Mouse (Mus musculus) liver, embryonic 14.5 days (tissue): ENCODE measurements around the gene Slx4ip. TPM values are rescaled to one million over a fixed set of nuclear protein-coding genes. Genes with fewer than 3 reads are reported as not detected.

Source experiments
- ATAC-seq: fragments of 200-750 bp; cut with Nextera tagmentation; 2 replicates; pipeline ENCODE4 v1.8.0; 2017; ENCODE audit warnings: moderate number of reproducible peaks, mild to moderate bottlenecking, moderate library complexity; ENCODE audit not compliant: insufficient read depth
- DNase-seq, 3 experiments: peaks; one replicate each; pipeline ENCODE4 v3.0.0-alpha.2; 2012 to 2013; ENCODE audit warnings: low read depth in 3 of 3, low spot score in 3 of 3
- H3K27ac ChIP-seq: fragments of 300-500 bp; sonication (generic); 2 replicates; pipeline ENCODE4 v1.5.1; 2014; ENCODE audit warnings: moderate library complexity, mild to moderate bottlenecking, control low read depth, inconsistent platforms
- H3K27me3 ChIP-seq: fragments of 300-500 bp; sonication (generic); 2 replicates; pipeline ENCODE4 v1.6.1; 2014; ENCODE audit warnings: mild to moderate bottlenecking, low read length, moderate library complexity; ENCODE audit not compliant: control insufficient read depth, insufficient read depth
- H3K36me3 ChIP-seq: fragments of 300-500 bp; sonication (generic); replicated peaks from 2 replicates; pipeline ENCODE4 v1.6.1; 2014; ENCODE audit warnings: low read depth; ENCODE audit not compliant: control insufficient read depth, insufficient read depth
- H3K4me1 ChIP-seq, 2 experiments: fragments of 200-500 bp in 1 of 2; fragments of 300-500 bp in 1 of 2; sonication (generic) in 1 of 2; replicated peaks; 2 replicates each; pipeline ENCODE4 v1.6.1; 2012 to 2014; ENCODE audit warnings: antibody characterized with exemption in 1 of 2, inconsistent platforms in 1 of 2, low read length in 1 of 2; ENCODE audit not compliant: control insufficient read depth in 2 of 2, insufficient read depth in 2 of 2
- H3K4me2 ChIP-seq: fragments of 300-500 bp; sonication (generic); 2 replicates; pipeline ENCODE4 v1.6.1; 2014; ENCODE audit warnings: low read depth, mild to moderate bottlenecking, control low read depth, moderate library complexity
- H3K4me3 ChIP-seq, 2 experiments: fragments of 200-500 bp in 1 of 2; fragments of 300-500 bp in 1 of 2; sonication (generic) in 1 of 2; 2 replicates each; pipeline ENCODE4 v1.5.1; 2012 to 2014; ENCODE audit warnings: low read depth in 2 of 2, low read length in 2 of 2, mild to moderate bottlenecking in 2 of 2, control low read depth in 1 of 2, inconsistent platforms in 1 of 2, moderate library complexity in 1 of 2; ENCODE audit not compliant: insufficient read depth in 1 of 2
- H3K9ac ChIP-seq: fragments of 300-500 bp; sonication (generic); replicated peaks from 2 replicates; pipeline ENCODE4 v1.6.1; 2014; ENCODE audit warnings: mild to moderate bottlenecking, control low read depth, moderate library complexity
- H3K9me3 ChIP-seq: fragments of 300-500 bp; sonication (generic); 2 replicates; pipeline ENCODE4 v1.6.1; 2016; ENCODE audit warnings: low read length, mixed read lengths; ENCODE audit not compliant: control insufficient read depth
- CTCF ChIP-seq: IDR thresholded peaks from 2 replicates; pipeline ENCODE4 v1.5.1; 2016; ENCODE audit warnings: antibody characterized with exemption, low read depth, control low read depth
- EP300 ChIP-seq: IDR thresholded peaks from 2 replicates; pipeline ENCODE4 v1.6.1; 2016; ENCODE audit warnings: antibody characterized with exemption, low read depth
- WGBS: fragments of 180-500 bp; shearing (Covaris S2); extraction: QIAGEN DNeasy Blood & Tissue Kit; methylation state at CpG from one replicate; pipeline ENCODE4 v1.1.7; 2014; ENCODE audit not compliant: insufficient replicate concordance; 5-methylcytosine and 5-hydroxymethylcytosine counted together
- polyA plus RNA-seq, 2 experiments: library from polyadenylated mRNA; depleted of rRNA in 1 of 2; stranded (reverse) in 1 of 2; unstranded in 1 of 2; fragments of >200 nt; fragmentation: Nextera tagmentation in 1 of 2; extraction: Ambion mirVana in 1 of 2; gene quantifications; 2 replicates each; pipeline versions ENCODE4 v1.2.1 to v1.2.3; 2012 to 2014

Slx4ip gene
- polyA plus RNA-seq, 2 experiments = 1.2 to 1.8 TPM

DNA sequence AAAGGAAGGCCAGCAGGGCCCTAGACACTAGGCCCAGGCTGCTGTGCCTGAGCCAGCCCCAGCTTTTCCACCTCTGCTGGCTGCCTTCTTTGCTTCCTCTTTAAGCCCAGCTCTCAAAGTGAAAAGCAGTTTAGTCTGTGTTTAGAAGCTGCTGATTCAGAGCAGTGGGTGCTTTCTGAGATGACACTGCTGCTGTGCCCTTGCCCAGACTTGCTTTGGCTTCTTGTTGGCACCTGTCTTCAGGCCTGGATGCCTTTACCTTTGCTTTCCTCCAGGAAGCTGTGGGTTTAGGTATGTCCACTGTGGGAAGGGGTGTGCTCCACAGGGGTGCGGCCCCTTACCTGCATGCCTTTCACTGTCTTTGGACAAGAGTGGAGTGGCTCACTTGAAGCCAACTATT is 28.4 kb downstream of the Slx4ip start:
- no peaks in the 10 kb centered on the region for H3K36me3 ChIP-seq
- H3K27me3 ChIP-seq = no peaks in the 10 kb centered on the region
- TF ChIP-seq CTCF (no peak), EP300 (no peak)
- 76% methylated on average over 1 of the region's 1 CpGs for WGBS
- H3K4me2 ChIP-seq = no peak overlapping the region
- H3K9me3 ChIP-seq = no peaks in the 10 kb centered on the region
- H3K4me1 ChIP-seq = peaks cover 13 to 18% of the 10 kb centered on the region in 2 experiments
- no peak for DNase-seq
- H3K4me3 ChIP-seq = no peak overlapping the region
- H3K9ac ChIP-seq = no peak overlapping the region
- H3K27ac ChIP-seq = no peak overlapping the region
- ATAC-seq = no peak

DNA sequence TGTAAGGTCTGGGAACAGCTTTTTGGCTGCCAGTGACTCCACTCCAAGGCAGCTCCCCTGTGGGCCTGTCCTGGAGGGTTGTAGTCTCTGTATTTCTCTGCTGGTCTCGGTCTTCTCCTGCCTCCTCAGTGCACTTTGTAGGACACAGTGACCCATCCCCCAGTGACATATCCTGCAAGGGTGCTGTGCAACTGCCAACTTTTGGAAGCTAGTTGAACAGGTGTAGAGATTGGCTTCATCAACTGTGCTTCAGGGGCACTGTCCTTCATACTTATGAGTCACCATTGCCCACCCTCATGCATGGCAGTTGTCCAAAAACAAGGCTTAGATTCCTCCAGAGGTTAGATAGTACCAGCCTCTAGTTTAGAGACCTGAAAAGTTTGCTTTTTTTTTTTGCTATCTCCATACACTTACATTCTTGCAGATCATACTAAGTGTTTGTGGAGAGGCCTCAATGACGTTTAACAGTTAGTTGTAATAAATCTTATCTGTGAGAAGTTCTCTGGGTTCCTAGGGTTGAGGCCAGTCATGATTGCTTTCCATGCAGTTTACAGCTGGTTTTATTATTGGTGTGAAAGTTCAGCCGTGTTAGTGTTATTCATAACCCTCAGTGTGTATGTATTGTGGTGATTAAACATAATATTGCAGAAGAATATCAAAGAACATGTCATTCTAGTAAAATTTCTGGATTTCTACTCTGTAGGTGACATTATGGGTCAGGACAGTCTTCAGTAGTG is 29.4 kb downstream of the Slx4ip start:
- Histone ChIP-seq H3K4me2 (peak overlapping the region; percentile 44), H3K9ac (no peak overlapping the region), H3K4me3 (no peak overlapping the region), H3K4me1 (peaks cover 13 to 18% of the 10 kb centered on the region in 2 experiments), H3K36me3 (no peaks in the 10 kb centered on the region), H3K27me3 (no peaks in the 10 kb centered on the region), H3K9me3 (no peaks in the 10 kb centered on the region), H3K27ac (peak overlapping the region; percentile 75)
- DNase-seq = no peak
- TF ChIP-seq CTCF (no peak), EP300 (no peak)
- peak; percentile 32 for ATAC-seq
- WGBS = 56% methylated on average over 3 of the region's 3 CpGs

DNA sequence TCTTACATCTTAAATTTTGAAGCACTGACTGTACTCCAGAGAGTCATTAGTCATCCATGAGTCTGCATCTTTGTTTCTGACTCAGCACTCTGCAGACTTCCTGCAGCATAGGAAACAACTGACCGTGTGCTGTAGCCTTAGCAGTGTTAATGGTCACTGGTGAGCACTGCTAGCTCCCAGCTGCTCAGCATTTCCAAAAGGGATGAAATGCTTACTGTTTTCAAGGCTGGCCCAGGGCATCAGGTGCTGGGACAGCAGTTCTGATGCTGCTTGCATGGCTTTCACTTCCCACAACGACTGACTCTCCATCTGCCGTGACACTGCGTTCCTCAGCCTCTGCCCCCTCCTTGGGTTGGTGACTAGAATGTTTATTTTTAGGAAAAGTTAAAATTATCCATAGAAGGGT is 30.0 kb downstream of the Slx4ip start:
- H3K27ac ChIP-seq = peak overlapping the region; percentile 75
- DNase-seq (peak; percentile 57 to 69 (median 68)), ATAC-seq (peak; percentile 97)
- WGBS = 30% methylated on average over 4 of the region's 4 CpGs
- H3K36me3 ChIP-seq = no peaks in the 10 kb centered on the region
- H3K9ac ChIP-seq = no peak overlapping the region; the same call in 1 of the 2 replicates
- H3K9me3 ChIP-seq = no peaks in the 10 kb centered on the region
- 0 out of 4 replicates have a peak overlapping the region, but pooled peaks of 1 of the 2 experiments have one; percentile 2 for H3K4me3 ChIP-seq
- H3K4me1 ChIP-seq = peaks cover 13 to 18% of the 10 kb centered on the region in 2 experiments
- TF ChIP-seq CTCF (no peak), EP300 (peak; percentile 36; the same call in 1 of the 2 replicates)
- no peaks in the 10 kb centered on the region for H3K27me3 ChIP-seq
- peak overlapping the region; percentile 44 for H3K4me2 ChIP-seq

DNA sequence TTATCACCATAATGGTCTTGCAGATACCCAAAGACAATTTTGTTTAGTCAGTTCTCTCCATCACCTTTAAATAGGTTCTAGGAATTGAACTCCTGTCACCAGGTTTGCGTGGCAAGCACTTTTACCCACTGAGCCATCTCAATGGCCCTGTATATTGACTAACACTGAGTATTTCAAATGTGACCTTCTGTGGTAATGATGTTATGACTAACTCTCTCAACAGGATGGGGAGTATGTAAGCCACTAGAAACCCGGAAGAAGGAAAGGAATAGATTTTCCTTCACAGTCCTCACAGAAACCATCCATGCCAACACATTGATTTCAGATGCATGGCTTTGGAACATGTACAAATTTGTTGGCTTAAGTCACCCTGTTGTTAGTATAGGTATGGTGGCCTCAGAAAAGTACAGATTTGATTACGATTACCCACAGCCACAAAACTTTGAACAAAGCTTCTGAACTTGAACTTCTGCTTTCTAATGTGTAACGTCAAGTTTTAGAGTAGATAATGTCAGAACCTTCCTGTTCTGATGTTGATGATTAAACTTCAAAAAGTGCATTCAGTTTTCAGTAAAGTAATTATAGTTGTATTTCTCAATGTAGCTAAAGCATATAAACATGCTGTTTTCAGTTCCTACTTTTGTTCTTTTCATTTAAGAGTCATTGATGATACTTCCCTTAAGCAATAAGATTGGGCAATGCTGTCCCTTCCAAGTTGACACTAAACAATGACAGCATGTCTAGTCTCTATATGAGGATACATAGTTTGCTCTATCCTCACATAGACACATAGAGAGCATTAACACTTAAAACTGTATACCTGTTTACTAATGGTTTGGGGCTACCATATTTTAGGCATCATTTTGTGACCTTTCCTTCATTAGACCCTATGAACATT is 45.6 kb downstream of the Slx4ip start:
- ATAC-seq = no peak
- Histone ChIP-seq H3K27ac (no peak overlapping the region), H3K4me2 (no peak overlapping the region), H3K27me3 (no peaks in the 10 kb centered on the region), H3K36me3 (no peaks in the 10 kb centered on the region; the same call in 1 of the 2 replicates), H3K4me1 (no peaks in the 10 kb centered on the region), H3K9ac (no peak overlapping the region), H3K4me3 (no peak overlapping the region), H3K9me3 (no peaks in the 10 kb centered on the region)
- 52% methylated on average over 4 of the region's 4 CpGs for WGBS
- DNase-seq = no peak
- no peak for TF ChIP-seq EP300
- no peak for TF ChIP-seq CTCF

DNA sequence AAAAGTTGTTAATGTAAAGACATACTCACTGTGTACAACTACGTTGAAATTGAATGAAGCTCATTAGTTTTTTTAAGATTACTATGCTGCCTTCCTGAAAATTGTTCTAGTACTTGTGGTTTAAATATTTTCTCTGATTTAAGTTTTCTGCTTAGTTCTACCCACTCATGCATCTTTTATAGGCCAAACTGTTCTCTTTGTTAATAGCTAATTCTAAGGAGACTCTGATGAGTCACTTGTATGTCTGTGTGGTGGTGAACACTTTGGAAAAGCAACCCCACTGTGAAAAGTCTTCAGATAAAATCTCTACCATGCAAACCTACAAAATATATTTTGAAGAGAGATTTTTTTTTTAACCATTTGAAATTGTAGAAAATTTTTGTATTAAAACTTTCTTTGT is 47.2 kb downstream of the Slx4ip start:
- DNase-seq (no peak), ATAC-seq (no peak)
- no peak overlapping the region for H3K4me3 ChIP-seq
- no peaks in the 10 kb centered on the region; the same call in 1 of the 2 replicates for H3K36me3 ChIP-seq
- no peak overlapping the region for H3K9ac ChIP-seq
- H3K27me3 ChIP-seq = no peaks in the 10 kb centered on the region
- no peak for TF ChIP-seq CTCF
- no peak for TF ChIP-seq EP300
- H3K4me2 ChIP-seq = no peak overlapping the region
- no peaks in the 10 kb centered on the region for H3K4me1 ChIP-seq
- H3K9me3 ChIP-seq = no peaks in the 10 kb centered on the region
- no peak overlapping the region for H3K27ac ChIP-seq
- 60% methylated on average over 1 of the region's 1 CpGs for WGBS
